Comparison of ENCODE assay signal across 21 mouse cellular contexts in genomic region chr12:113201301-113201700, GRCm38 (mm10). TPM values are rescaled to one million over a fixed set of nuclear protein-coding genes. Genes with fewer than 3 reads are reported as not detected.
DNase-seq lines count a peak whose midpoint lies in the region; ATAC-seq lines count a peak whose summit lies in the region.
"Had no signal": no experiment of that assay in that cellular context is flagged by ENCODE, and none has a peak within 500 bp of the region (broad histone marks: within the 10 kb centered on the region; RNA-seq: fewer than 3 reads in every experiment).

No protein-coding gene starts in this region.

- no peak for ATAC-seq in CD4-positive, CD25-positive, alpha-beta regulatory T cell, adult 4 months
- ATAC-seq: forebrain, embryonic 14.5 days; hindbrain, embryonic 16.5 days; intestine, embryonic 15.5 days; midbrain, embryonic 15.5 days; Patski had no signal

- DNase-seq in adrenal gland, adult 2 months, result peak; percentile 73
- no peak for DNase-seq in adrenal gland, adult 8-10 months
- DNase-seq in cerebellum, adult 9-11 months, result peak; percentile 58
- DNase-seq in cerebellum, adult 9-10 months, result no peak
- peak; percentile 39 for DNase-seq in 3134 (ENCODE audit: extremely low read depth, insufficient read length, low spot score)
- peak; percentile 88 to 89 for DNase-seq in cerebellum, postnatal 14 days
- DNase-seq: embryo, embryonic 11 days; kidney, adult 8-10 months; kidney, postnatal 10 days; liver; right cerebral cortex, postnatal 14 days; thymus, postnatal 25 days had no signal

RNA-seq across cellular contexts. Expression of gene Tmem121, which starts 15.6 kb away (rescaled TPM):
- total RNA-seq in adrenal gland, adult 2 months (2021), result 1 to 10 TPM; 2.8 to 9.7 TPM
- 11.9 and 15.9 TPM in 2 replicates for polyA plus RNA-seq in adrenal gland, adult 2 months (2012; rRNA removed)
- 10 to 100 TPM in 2 of 4 experiments, 1 to 10 TPM in 2; 5.1 to 13.1 (median 8.4) TPM for total RNA-seq in adrenal gland, adult 8-10 months (2022)
- polyA plus RNA-seq in CD4-positive, CD25-positive, alpha-beta regulatory T cell, adult 4 months (2017; shearing (Covaris generic)), result not detected
- total RNA-seq: gastrocnemius, adult 8-10 months; granulocyte monocyte progenitor cell, adult 5-6 weeks had no signal
- polyA plus RNA-seq: macrophage had no signal

RNA-seq across cellular contexts. Expression of gene Tedc1, which starts 45.1 kb away (rescaled TPM):
- total RNA-seq in adrenal gland, adult 2 months (2021), result 1 to 10 TPM in 1 of 2 experiments, under 1 TPM in 1; 0.66 to 1.4 TPM
- polyA plus RNA-seq in adrenal gland, adult 2 months (2012; rRNA removed), result 3.6 and 6.6 TPM in 2 replicates
- 1 to 10 TPM in 3 of 4 experiments, under 1 TPM in 1; 0.87 to 1.8 (median 1.5) TPM for total RNA-seq in adrenal gland, adult 8-10 months (2022)
- polyA plus RNA-seq in CD4-positive, CD25-positive, alpha-beta regulatory T cell, adult 4 months (2017; shearing (Covaris generic)), result 1 to 10 TPM; 1.5 to 3.3 TPM

RNA-seq across cellular contexts. Expression of gene Crip1, which starts 55.2 kb away (rescaled TPM):
- 100 to 1,000 TPM in 1 of 2 experiments, 10 to 100 TPM in 1; 51.5 to 101 TPM for total RNA-seq in adrenal gland, adult 2 months (2021)
- polyA plus RNA-seq in adrenal gland, adult 2 months (2012; rRNA removed), result 31.7 and 36.9 TPM in 2 replicates
- 10 to 100 TPM; 55.3 to 90.7 (median 59.7) TPM for total RNA-seq in adrenal gland, adult 8-10 months (2022)
- polyA plus RNA-seq in CD4-positive, CD25-positive, alpha-beta regulatory T cell, adult 4 months (2017; shearing (Covaris generic)), result 1,000 to 10,000 TPM in 1 of 2 experiments, 100 to 1,000 TPM in 1; 784 to 1,045 TPM

Comparison
In these comparisons a context has a peak if more than half of its experiments do, and no peak if none do; other contexts are left out.
1. DNase-seq: peak in adrenal gland, adult 2 months (single experiment), cerebellum, adult 9-11 months (single experiment), 3134 (single experiment) and cerebellum, postnatal 14 days (2 of 2); none in adrenal gland, adult 8-10 months (single experiment) and cerebellum, adult 9-10 months (single experiment).